Mouse (Mus musculus) hindbrain, embryonic 13.5 days (tissue): ENCODE data around the gene Ncor2. TPM values are rescaled to one million over a fixed set of nuclear protein-coding genes. Genes with fewer than 3 reads are reported as not detected.
"Not testable (repeated sequence)": the region's sequence is repeated elsewhere in the genome, so short reads cannot be mapped to it uniquely, and the experiment has no call there.

Experiments used
- ATAC-seq: fragments of 200-750 bp; cut with Nextera tagmentation; 2 replicates; pipeline ENCODE4 v1.8.0; 2017; ENCODE audit warnings: moderate TSS enrichment; ENCODE audit not compliant: low FRiP score
- H3K27ac ChIP-seq: fragments of 300-500 bp; sonication (generic); 2 replicates; pipeline ENCODE4 v1.5.1; 2015; ENCODE audit warnings: inconsistent platforms, mild to moderate bottlenecking, moderate library complexity
- H3K27me3 ChIP-seq: fragments of 300-500 bp; sonication (generic); 2 replicates; pipeline ENCODE4 v1.6.1; 2015; ENCODE audit warnings: mild to moderate bottlenecking, inconsistent platforms
- H3K36me3 ChIP-seq: fragments of 300-500 bp; sonication (generic); 2 replicates; pipeline ENCODE4 v1.6.1; 2015; ENCODE audit warnings: mild to moderate bottlenecking, inconsistent platforms
- H3K4me1 ChIP-seq: fragments of 300-500 bp; sonication (generic); replicated peaks from 2 replicates; pipeline ENCODE4 v1.6.1; 2015; ENCODE audit warnings: inconsistent platforms
- H3K4me2 ChIP-seq: fragments of 300-500 bp; sonication (generic); 2 replicates; pipeline ENCODE4 v1.6.1; 2015; ENCODE audit warnings: inconsistent platforms, mild to moderate bottlenecking, moderate library complexity
- H3K4me3 ChIP-seq: fragments of 300-500 bp; sonication (generic); 2 replicates; pipeline ENCODE4 v1.5.1; 2015; ENCODE audit warnings: mild to moderate bottlenecking, inconsistent platforms
- H3K9ac ChIP-seq: fragments of 300-500 bp; sonication (generic); 2 replicates; pipeline ENCODE4 v1.6.1; 2015; ENCODE audit warnings: mild to moderate bottlenecking, inconsistent platforms
- H3K9me3 ChIP-seq: fragments of 300-500 bp; sonication (generic); 2 replicates; pipeline ENCODE4 v1.6.1; 2016; ENCODE audit warnings: inconsistent platforms
- WGBS: fragments of 180-500 bp; shearing (Covaris S2); methylation state at CpG from one replicate; pipeline ENCODE4 v1.1.7; 2015; 5-methylcytosine and 5-hydroxymethylcytosine counted together
- polyA plus RNA-seq: library from polyadenylated mRNA; unstranded; fragments of >200 nt; fragmentation: Nextera tagmentation; extraction: Ambion mirVana; gene quantifications from 2 replicates; pipeline ENCODE4 v1.2.1, GENCODE M21; 2015

The Ncor2 gene
- polyA plus RNA-seq = 24.8 and 25.1 TPM in 2 replicates

DNA sequence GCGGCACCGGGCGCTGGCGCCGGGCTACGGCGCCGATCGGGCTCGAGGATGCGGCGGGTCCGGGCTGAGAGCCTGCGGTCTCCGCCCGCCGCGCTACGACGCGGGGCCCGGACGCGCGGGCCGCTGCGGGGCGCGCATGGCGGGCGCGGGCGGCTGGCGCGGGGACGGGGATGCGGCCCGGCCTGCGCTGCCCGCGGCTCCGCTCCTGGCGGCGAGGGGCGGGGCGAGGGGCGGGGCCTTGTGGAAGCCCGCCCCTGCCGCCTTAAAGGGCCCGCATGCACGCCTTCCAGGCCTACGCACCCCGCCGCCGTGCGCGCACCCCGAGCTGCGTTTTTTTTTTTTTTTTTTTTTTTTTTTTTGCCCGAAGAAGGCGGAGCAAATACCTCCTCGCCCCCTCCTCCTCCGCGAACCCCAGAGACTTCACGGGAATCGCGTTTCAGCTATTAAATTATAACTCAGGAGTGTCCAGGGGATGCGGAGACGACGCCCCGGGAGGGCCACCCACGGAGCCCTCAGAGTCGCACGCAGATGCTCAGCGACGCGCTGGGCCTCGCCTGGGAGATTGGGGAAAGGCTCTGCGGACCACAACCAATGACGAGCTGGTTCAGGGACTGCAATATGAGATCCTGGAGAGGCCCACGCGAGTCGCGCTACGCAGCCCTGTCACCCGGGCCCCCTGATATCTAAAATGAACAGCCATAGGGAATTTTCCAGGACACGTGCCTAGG lies at the start of gene Ncor2:
Gene Ncor2, minus strand, starts transcription at position 213 of the 728 bp plus-strand sequence.
- H3K27me3 ChIP-seq = peaks cover 5% of the 10 kb centered on the region; the same call in 1 of the 2 replicates
- no peaks in the 10 kb centered on the region for H3K9me3 ChIP-seq
- H3K36me3 ChIP-seq = no peaks in the 10 kb centered on the region
- H3K27ac ChIP-seq = peak within 1 kb of the TSS; percentile 96
- peak; percentile 47 for ATAC-seq
- under 1% methylated on average over 58 of the region's 87 CpGs for WGBS
- H3K4me3 ChIP-seq = peak within 1 kb of the TSS; percentile 87
- H3K9ac ChIP-seq = peak within 1 kb of the TSS; percentile 92
- H3K4me1 ChIP-seq = peaks cover 61% of the 10 kb centered on the region
- peak within 1 kb of the TSS; percentile 92 for H3K4me2 ChIP-seq

DNA sequence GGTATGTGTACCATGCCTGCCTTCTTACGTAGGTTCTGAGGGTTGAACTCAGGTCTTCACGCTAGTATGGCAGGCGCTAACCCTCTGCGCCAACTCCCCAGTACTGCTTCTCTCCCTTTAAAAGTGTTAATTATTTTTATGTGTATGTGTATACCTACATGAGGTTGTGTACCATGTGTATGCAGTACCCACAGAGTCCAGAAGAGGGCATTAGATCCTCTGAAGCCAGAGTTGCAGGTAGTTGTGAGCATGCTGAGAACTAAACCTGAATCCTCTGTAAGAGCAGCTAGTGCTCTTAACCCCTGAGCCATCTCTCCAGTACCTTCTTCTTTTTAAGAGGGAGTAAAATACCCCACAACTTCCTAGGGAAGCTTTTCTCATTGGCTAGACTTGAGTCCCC lies 48.7 kb upstream of the Ncor2 start:
- Histone ChIP-seq H3K27me3 (no peaks in the 10 kb centered on the region), H3K4me2 (no peak overlapping the region), H3K4me1 (peaks cover 34% of the 10 kb centered on the region), H3K36me3 (no peaks in the 10 kb centered on the region), H3K9me3 (0 out of 2 replicates have a peak, but pooled peaks cover 6% of the 10 kb centered on the region), H3K4me3 (no peak overlapping the region), H3K27ac (no peak overlapping the region), H3K9ac (no peak overlapping the region)
- ATAC-seq = no peak
- 98% methylated on average over 4 of the region's 4 CpGs for WGBS

DNA sequence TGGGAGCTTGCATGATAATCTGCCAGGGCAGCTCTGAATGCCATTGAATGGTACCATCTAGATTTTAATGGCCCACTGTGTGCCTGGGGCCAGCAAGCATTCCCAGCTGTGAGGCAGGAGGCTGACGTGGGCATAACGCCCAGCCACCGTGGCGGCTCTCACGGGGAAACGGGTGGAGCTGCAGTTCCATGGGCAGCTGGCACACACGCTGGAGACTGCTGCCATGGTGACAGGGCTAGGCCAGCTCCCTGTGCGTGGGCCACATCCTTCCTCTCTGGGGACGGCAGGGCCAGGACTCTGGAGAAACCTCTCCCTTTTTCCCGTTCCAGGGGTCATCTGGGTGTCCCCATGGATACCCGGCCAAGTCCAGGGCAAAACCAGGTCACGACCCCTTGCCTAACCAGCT lies 47.2 kb upstream of the Ncor2 start:
- H3K36me3 ChIP-seq = no peaks in the 10 kb centered on the region
- no peak overlapping the region for H3K4me2 ChIP-seq
- peaks cover 48% of the 10 kb centered on the region for H3K4me1 ChIP-seq
- H3K27me3 ChIP-seq = no peaks in the 10 kb centered on the region
- peak overlapping the region; percentile 66 for H3K27ac ChIP-seq
- ATAC-seq = peak; percentile 30; the same call in 1 of the 2 replicates
- 34% methylated on average over 12 of the region's 12 CpGs for WGBS
- no peak overlapping the region; the same call in 1 of the 2 replicates for H3K9ac ChIP-seq
- 0 out of 2 replicates have a peak, but pooled peaks cover 6% of the 10 kb centered on the region for H3K9me3 ChIP-seq
- no peak overlapping the region for H3K4me3 ChIP-seq

DNA sequence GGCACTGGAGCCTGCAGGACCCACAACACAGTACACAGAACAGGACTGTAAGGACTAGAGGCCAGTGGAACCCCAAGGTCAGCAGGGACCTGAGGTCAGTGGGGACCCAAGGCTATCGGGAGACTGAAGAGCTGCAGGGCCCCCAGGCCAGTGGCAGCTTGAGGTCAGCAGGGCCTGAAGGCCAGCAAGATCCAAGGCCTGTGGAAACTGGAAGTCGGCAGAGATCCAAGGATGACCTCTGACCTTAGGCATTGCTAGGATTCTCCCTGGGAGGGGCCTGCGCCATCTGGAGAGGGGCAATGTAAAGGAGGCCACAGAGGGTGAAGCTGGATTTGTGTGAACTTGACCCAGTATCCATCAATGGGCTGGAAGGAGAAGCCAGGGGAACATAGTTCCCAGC lies 45.9 kb upstream of the Ncor2 start:
- Histone ChIP-seq H3K27ac (no peak overlapping the region), H3K9me3 (0 out of 2 replicates have a peak, but pooled peaks cover 6% of the 10 kb centered on the region), H3K27me3 (no peaks in the 10 kb centered on the region), H3K9ac (no peak overlapping the region), H3K4me2 (no peak overlapping the region), H3K36me3 (no peaks in the 10 kb centered on the region), H3K4me3 (no peak overlapping the region), H3K4me1 (peaks cover 48% of the 10 kb centered on the region)
- 24% methylated on average over 3 of the region's 3 CpGs for WGBS
- ATAC-seq = no peak

DNA sequence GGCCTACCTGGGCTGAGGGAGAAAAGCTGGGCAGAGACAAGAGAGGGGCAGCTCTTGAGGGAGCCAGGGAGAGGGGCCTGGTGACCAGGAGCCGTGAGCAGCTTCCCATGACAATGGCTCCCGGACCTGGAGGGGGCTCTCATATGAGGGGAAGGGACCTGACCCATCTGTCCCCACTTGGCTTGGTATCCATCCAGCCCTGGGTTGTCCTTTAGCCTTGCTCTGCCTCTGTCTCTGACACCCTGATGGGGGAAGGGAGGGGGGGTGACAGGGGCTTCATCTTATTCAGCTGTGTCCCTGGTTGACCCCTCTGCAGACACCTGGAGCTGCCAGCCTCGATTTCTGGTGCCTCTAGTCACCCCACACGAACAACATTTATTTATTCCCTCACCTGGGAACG lies 44.9 kb upstream of the Ncor2 start:
- H3K27me3 ChIP-seq = no peaks in the 10 kb centered on the region
- ATAC-seq = no peak
- H3K4me3 ChIP-seq = no peak overlapping the region
- H3K27ac ChIP-seq = no peak overlapping the region
- H3K9ac ChIP-seq = no peak overlapping the region
- no peaks in the 10 kb centered on the region for H3K36me3 ChIP-seq
- H3K4me2 ChIP-seq = no peak overlapping the region
- WGBS = 52% methylated on average over 5 of the region's 5 CpGs
- peaks cover 48% of the 10 kb centered on the region for H3K4me1 ChIP-seq
- H3K9me3 ChIP-seq = 0 out of 2 replicates have a peak, but pooled peaks cover 6% of the 10 kb centered on the region

DNA sequence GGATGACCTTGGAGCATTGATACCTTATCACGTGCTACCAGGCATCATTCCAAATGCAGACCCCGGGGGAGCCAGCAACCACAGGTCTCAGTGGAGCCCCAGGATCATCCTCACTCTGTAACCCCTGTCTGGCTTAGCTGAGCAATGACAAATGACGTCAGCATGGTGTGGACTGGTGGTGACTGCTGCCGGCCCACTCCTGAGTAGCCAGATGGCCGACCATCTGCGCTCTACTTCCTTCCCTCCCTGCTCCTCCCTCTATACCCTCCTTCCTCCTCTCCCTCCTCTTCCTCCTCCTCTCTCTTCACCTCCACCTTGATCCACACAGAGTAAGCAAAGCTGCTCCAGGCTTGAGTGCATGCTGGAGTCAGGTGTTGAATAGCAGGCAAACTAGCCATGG lies 43.7 kb upstream of the Ncor2 start:
- H3K36me3 ChIP-seq = no peaks in the 10 kb centered on the region
- H3K27me3 ChIP-seq = no peaks in the 10 kb centered on the region
- H3K9ac ChIP-seq = no peak overlapping the region
- ATAC-seq = no peak; the same call in 1 of the 2 replicates
- H3K27ac ChIP-seq = peak overlapping the region; percentile 69; the same call in 1 of the 2 replicates
- 45% methylated on average over 6 of the region's 6 CpGs for WGBS
- no peak overlapping the region for H3K4me3 ChIP-seq
- H3K9me3 ChIP-seq = 0 out of 2 replicates have a peak, but pooled peaks cover 3% of the 10 kb centered on the region
- H3K4me1 ChIP-seq = peaks cover 55% of the 10 kb centered on the region
- H3K4me2 ChIP-seq = no peak overlapping the region

DNA sequence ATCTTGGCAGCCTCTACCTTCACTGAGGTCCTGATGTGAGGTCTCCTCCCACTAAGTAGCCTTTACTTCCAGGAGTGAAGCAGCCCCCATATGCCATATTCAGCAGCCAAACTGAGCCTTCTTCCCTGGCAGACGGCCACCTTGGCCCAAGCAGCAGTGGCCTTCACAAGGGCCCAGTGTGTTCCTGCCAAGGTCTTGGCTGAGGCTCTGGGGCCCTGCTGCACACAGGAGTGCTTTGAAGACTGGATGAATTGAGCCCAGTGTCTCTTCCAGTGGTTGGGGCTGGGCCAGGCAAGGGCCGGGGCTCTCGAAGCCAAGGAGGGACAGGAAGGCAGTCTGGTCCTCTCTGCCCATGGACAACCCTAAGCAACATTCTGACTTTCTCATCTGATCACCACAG lies 42.8 kb upstream of the Ncor2 start:
- no peak overlapping the region for H3K4me3 ChIP-seq
- no peaks in the 10 kb centered on the region for H3K9me3 ChIP-seq
- peak overlapping the region; percentile 80 for H3K27ac ChIP-seq
- peak; percentile 57 for ATAC-seq
- no peak overlapping the region for H3K4me2 ChIP-seq
- 51% methylated on average over 3 of the region's 3 CpGs for WGBS
- no peaks in the 10 kb centered on the region for H3K27me3 ChIP-seq
- no peak overlapping the region for H3K9ac ChIP-seq
- H3K36me3 ChIP-seq = no peaks in the 10 kb centered on the region
- peaks cover 63% of the 10 kb centered on the region for H3K4me1 ChIP-seq

DNA sequence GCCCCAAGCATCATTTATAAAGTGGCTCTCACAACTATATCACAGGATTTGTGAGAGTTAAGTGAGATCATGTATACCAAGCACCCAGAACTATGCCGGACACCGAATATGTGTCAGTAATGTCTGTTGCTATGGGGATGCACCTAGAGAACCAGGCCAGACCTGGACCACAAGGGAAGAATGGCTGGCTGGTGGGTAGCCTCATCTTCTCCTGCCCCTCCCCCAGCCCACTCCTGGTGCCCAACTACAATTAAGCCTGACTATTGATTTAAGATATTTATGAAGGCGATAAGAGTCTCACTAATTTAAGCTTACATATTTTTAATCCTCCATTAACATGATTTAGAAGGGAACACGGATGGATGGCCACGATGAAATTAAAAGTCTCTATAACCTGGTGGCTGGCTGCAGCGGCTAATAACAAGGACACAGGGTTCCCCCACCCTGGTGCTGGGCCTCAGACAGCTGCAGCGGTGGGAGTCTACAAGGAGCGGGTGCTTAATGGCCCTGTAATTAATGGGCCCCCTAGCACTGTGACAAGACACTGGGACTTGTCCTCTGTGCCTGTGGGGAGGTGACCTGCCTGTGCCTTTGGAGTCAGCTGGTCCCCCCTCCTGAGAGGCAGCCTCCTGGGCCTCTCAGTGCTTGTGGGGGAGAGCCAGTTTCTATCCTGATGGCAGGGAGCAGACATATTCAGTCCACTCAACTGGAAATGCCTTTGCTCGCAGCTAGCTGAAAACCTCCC lies 38.6 kb upstream of the Ncor2 start:
- no peaks in the 10 kb centered on the region for H3K9me3 ChIP-seq
- H3K4me3 ChIP-seq = no peak overlapping the region
- H3K4me2 ChIP-seq = no peak overlapping the region
- 36% methylated on average over 9 of the region's 9 CpGs for WGBS
- H3K36me3 ChIP-seq = no peaks in the 10 kb centered on the region
- H3K9ac ChIP-seq = peak overlapping the region; percentile 29; the same call in 1 of the 2 replicates
- peaks cover 47% of the 10 kb centered on the region for H3K4me1 ChIP-seq
- no peak for ATAC-seq
- H3K27ac ChIP-seq = peak overlapping the region; percentile 86
- no peaks in the 10 kb centered on the region for H3K27me3 ChIP-seq

DNA sequence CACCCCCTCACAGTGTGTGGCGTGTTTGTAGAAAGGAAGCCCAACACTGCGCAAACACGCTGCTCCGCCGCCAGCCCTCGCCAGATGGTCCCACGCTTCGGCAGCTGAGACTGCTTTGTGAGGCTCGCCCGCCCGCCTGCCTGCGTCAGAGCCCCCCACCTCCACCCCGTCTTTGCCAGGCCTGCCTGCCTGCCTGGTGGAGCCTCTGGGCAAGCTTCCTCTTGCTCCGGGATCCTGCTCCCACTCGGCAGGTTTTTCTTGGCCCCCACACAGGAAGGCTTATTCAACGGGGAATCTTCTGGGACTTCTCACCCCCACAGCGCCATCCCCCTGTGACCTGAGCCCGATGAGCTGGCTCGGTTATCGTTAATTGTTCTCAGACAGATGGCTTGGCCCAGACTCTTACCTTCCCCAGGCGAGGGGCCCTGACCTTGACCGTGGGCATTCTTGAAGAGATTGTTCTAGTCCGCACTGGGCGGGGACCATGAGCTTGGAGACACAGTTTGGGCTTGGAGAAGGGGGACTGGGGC lies 37.0 kb upstream of the Ncor2 start:
- Histone ChIP-seq H3K9me3 (no peaks in the 10 kb centered on the region), H3K4me2 (peak overlapping the region; percentile 44), H3K27ac (peak overlapping the region; percentile 90), H3K36me3 (no peaks in the 10 kb centered on the region), H3K4me1 (peaks cover 33% of the 10 kb centered on the region), H3K4me3 (peak overlapping the region; percentile 23), H3K27me3 (0 out of 2 replicates have a peak, but pooled peaks cover 9% of the 10 kb centered on the region), H3K9ac (peak overlapping the region; percentile 62)
- peak; percentile 82 for ATAC-seq
- WGBS = 3% methylated on average over 23 of the region's 24 CpGs

DNA sequence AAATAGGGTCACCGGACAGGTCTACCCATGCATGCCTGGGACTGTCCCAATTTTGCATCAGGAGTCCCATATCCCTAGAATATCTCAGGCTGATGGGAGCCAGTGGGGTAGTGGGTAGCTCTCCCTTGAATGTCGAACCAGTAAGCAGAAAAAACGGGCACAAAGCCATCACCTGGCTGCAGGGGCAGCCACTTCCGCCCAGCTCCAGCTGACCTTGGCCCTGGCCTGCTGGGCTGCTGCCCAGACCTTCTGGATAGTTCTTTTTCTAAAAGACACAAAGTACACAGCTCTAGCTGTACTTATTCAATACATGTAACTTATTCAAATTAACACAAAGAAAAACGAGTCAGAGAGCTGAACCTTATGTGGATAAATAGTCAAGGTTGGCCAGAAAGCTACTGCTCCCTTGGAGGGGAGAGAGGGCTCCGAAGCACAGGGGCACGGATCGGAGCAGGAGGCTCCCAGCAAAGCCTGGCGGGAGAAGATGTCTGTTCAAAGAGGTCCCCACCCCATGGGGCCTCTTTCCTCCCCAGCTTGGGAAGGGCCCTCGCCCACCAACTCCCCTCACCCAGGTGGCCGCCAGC lies 36.4 kb upstream of the Ncor2 start:
- H3K36me3 ChIP-seq = no peaks in the 10 kb centered on the region
- 0 out of 2 replicates have a peak, but pooled peaks cover 9% of the 10 kb centered on the region for H3K27me3 ChIP-seq
- peaks cover 33% of the 10 kb centered on the region for H3K4me1 ChIP-seq
- H3K9me3 ChIP-seq = no peaks in the 10 kb centered on the region
- WGBS = 21% methylated on average over 11 of the region's 11 CpGs
- peak; percentile 67; the same call in 1 of the 2 replicates for ATAC-seq
- peak overlapping the region; percentile 44 for H3K4me2 ChIP-seq
- peak overlapping the region; percentile 62 for H3K9ac ChIP-seq
- H3K4me3 ChIP-seq = peak overlapping the region; percentile 23
- H3K27ac ChIP-seq = peak overlapping the region; percentile 90

DNA sequence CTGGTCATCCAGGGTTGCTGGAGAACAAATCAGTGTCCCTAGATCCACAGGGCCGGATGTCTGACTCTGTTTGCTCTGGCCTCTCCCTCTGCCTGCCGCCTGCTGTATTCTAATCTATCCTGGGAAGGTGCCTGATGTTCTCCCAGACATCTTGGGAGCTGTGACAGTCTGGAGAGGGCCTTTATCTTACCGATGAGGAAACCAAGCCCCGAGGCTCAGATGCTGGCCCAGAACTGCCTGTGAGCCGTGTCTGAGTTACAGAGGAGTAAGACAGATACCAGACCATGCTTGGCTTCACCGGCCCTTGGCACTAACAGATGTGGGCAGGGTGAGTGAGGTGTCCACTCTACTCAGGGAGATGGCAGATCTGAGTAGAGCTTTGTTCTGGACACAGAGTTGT lies 35.0 kb upstream of the Ncor2 start:
- Histone ChIP-seq H3K9ac (no peak overlapping the region), H3K36me3 (no peaks in the 10 kb centered on the region), H3K9me3 (no peaks in the 10 kb centered on the region), H3K27ac (no peak overlapping the region), H3K4me2 (no peak overlapping the region), H3K27me3 (0 out of 2 replicates have a peak, but pooled peaks cover 9% of the 10 kb centered on the region), H3K4me3 (no peak overlapping the region), H3K4me1 (peaks cover 33% of the 10 kb centered on the region)
- WGBS = 88% methylated on average over 6 of the region's 6 CpGs
- no peak for ATAC-seq

DNA sequence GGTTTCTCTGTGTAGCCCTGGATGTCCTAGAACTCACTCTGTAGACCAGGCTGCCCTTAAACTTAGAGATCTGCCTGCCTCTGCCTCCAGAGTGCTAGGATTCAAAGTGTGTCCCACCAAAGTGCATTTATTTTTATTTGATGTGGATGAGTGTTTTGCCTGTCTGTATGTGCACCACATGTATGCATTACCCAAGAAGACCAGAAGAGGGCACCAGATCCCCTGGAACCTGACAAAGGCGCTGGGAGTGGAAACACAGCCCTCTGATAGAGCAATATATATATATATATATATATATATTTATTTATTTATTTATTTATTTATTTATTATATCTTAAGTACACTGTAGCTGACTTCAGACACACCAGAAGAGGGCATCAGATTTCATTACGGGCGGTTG lies 25.9 kb upstream of the Ncor2 start:
- not testable (repeated sequence) for H3K27me3 ChIP-seq, H3K36me3 ChIP-seq, H3K27ac ChIP-seq, H3K4me3 ChIP-seq, H3K4me2 ChIP-seq, H3K9ac ChIP-seq, ATAC-seq, H3K9me3 ChIP-seq
- H3K4me1 ChIP-seq = peaks cover 27% of the 10 kb centered on the region
- WGBS = 88% methylated on average over 3 of the region's 3 CpGs
